Mouse (Mus musculus) intestine, embryonic 14.5 days (tissue): Measurements from ENCODE around the gene Capzb. TPM values are rescaled to one million over a fixed set of nuclear protein-coding genes. Genes with fewer than 3 reads are reported as not detected.

ENCODE experiments used
- ATAC-seq: fragments of 200-750 bp; cut with Nextera tagmentation; replicated peaks from 2 replicates; pipeline ENCODE4 v1.8.0; 2017; ENCODE audit warnings: low read depth, moderate number of reproducible peaks, moderate TSS enrichment, moderate library complexity; ENCODE audit not compliant: low FRiP score, low TSS enrichment
- DNase-seq: peaks from one replicate; pipeline ENCODE4 v3.0.0-alpha.2; 2018; ENCODE audit warnings: low spot score
- H3K27ac ChIP-seq: fragments of 300-500 bp; sonication (generic); 2 replicates; pipeline ENCODE4 v1.5.1; 2014; ENCODE audit warnings: low read depth, mild to moderate bottlenecking, control low read depth
- H3K27me3 ChIP-seq: fragments of 300-500 bp; sonication (generic); replicated peaks from 2 replicates; pipeline ENCODE4 v1.6.1; 2014; ENCODE audit warnings: low read length, control low read depth; ENCODE audit not compliant: control insufficient read depth, insufficient read depth
- H3K36me3 ChIP-seq: fragments of 300-500 bp; sonication (generic); 2 replicates; pipeline ENCODE4 v1.6.1; 2014; ENCODE audit warnings: low read length, control low read depth; ENCODE audit not compliant: control insufficient read depth, insufficient read depth
- H3K4me1 ChIP-seq: fragments of 300-500 bp; sonication (generic); replicated peaks from 2 replicates; pipeline ENCODE4 v1.6.1; 2014; ENCODE audit warnings: low read length, control low read depth, mixed read lengths; ENCODE audit not compliant: control insufficient read depth, insufficient read depth
- H3K4me2 ChIP-seq: fragments of 300-500 bp; sonication (generic); 2 replicates; pipeline ENCODE4 v1.6.1; 2014; ENCODE audit warnings: low read length
- H3K4me3 ChIP-seq: fragments of 300-500 bp; sonication (generic); 2 replicates; pipeline ENCODE4 v1.5.1; 2014; ENCODE audit warnings: low read depth, low read length, control low read depth, mixed read lengths
- H3K9ac ChIP-seq: fragments of 300-500 bp; sonication (generic); 2 replicates; pipeline ENCODE4 v1.6.1; 2014; ENCODE audit warnings: mild to moderate bottlenecking, low read length
- H3K9me3 ChIP-seq: fragments of 300-500 bp; sonication (generic); 2 replicates; pipeline ENCODE4 v1.6.1; 2016; ENCODE audit warnings: low read length, control low read depth; ENCODE audit not compliant: control insufficient read depth
- WGBS: fragments of 180-500 bp; shearing (Covaris S2); extraction: QIAGEN DNeasy Blood & Tissue Kit; methylation state at CpG from one replicate; pipeline ENCODE4 v1.1.7; 2014; 5-methylcytosine and 5-hydroxymethylcytosine counted together
- polyA plus RNA-seq: library from polyadenylated mRNA; unstranded; fragments of >200 nt; fragmentation: Nextera tagmentation; extraction: Ambion mirVana; gene quantifications from 2 replicates; pipeline ENCODE4 v1.2.1, GENCODE M21; 2014

The Capzb gene
- polyA plus RNA-seq, 1 experiment from 2014 or later = 313 TPM

- Histone ChIP-seq H3K4me3 (no peak overlapping the region), H3K4me2 (no peak overlapping the region), H3K9ac (no peak overlapping the region), H3K9me3 (no peaks in the 10 kb centered on the region), H3K27ac (peak overlapping the region; percentile 57), H3K4me1 (peaks cover 41% of the 10 kb centered on the region), H3K36me3 (peaks cover 13% of the 10 kb centered on the region), H3K27me3 (no peaks in the 10 kb centered on the region)
- no peak for ATAC-seq
- 61% methylated on average over 5 of the region's 5 CpGs for WGBS
- no peak for DNase-seq
These were observed 16.6 kb downstream of the Capzb start for GRCm38 (mm10) chr4:139209130-139209840.

GRCm38 (mm10) chr4:139211975-139212831, 19.5 kb downstream of the Capzb start:
- Histone ChIP-seq H3K27me3 (no peaks in the 10 kb centered on the region), H3K9me3 (no peaks in the 10 kb centered on the region), H3K4me2 (no peak overlapping the region), H3K4me1 (peaks cover 37% of the 10 kb centered on the region), H3K36me3 (peaks cover 21% of the 10 kb centered on the region), H3K27ac (0 out of 2 replicates have a peak overlapping the region, but pooled peaks have one; percentile 38), H3K9ac (no peak overlapping the region), H3K4me3 (no peak overlapping the region)
- peak; percentile 37; the same call in 1 of the 2 replicates for ATAC-seq
- DNase-seq = no peak
- 69% methylated on average over 17 of the region's 17 CpGs for WGBS

GRCm38 (mm10) chr4:139213086-139213485, 20.4 kb downstream of the Capzb start:
- Histone ChIP-seq H3K4me3 (no peak overlapping the region), H3K27me3 (no peaks in the 10 kb centered on the region), H3K36me3 (peaks cover 25% of the 10 kb centered on the region), H3K9ac (no peak overlapping the region), H3K4me1 (peaks cover 28% of the 10 kb centered on the region), H3K9me3 (no peaks in the 10 kb centered on the region), H3K4me2 (no peak overlapping the region), H3K27ac (no peak overlapping the region)
- DNase-seq (no peak), ATAC-seq (no peak)
- 79% methylated on average over 10 of the region's 10 CpGs for WGBS

- no peak overlapping the region for H3K4me2 ChIP-seq
- no peak overlapping the region for H3K9ac ChIP-seq
- H3K27me3 ChIP-seq = no peaks in the 10 kb centered on the region
- H3K4me1 ChIP-seq = peaks cover 20% of the 10 kb centered on the region
- H3K4me3 ChIP-seq = no peak overlapping the region
- peaks cover 25% of the 10 kb centered on the region for H3K36me3 ChIP-seq
- no peaks in the 10 kb centered on the region for H3K9me3 ChIP-seq
- H3K27ac ChIP-seq = no peak overlapping the region
- no peak for DNase-seq
- no peak for ATAC-seq
- 68% methylated on average over 11 of the region's 11 CpGs for WGBS
These were observed 21.3 kb downstream of the Capzb start for GRCm38 (mm10) chr4:139213935-139214371.

GRCm38 (mm10) chr4:139216566-139216965, 23.9 kb downstream of the Capzb start:
- Histone ChIP-seq H3K9me3 (no peaks in the 10 kb centered on the region), H3K4me2 (no peak overlapping the region), H3K4me3 (no peak overlapping the region), H3K9ac (no peak overlapping the region), H3K27me3 (no peaks in the 10 kb centered on the region), H3K36me3 (peaks cover 19% of the 10 kb centered on the region), H3K4me1 (peaks cover 14% of the 10 kb centered on the region), H3K27ac (no peak overlapping the region)
- no peak for DNase-seq
- no peak for ATAC-seq
- WGBS = 72% methylated on average over 9 of the region's 9 CpGs

GRCm38 (mm10) chr4:139218539-139218938, 25.8 kb downstream of the Capzb start:
- Histone ChIP-seq H3K4me3 (no peak overlapping the region), H3K36me3 (peaks cover 13% of the 10 kb centered on the region; the same call in 1 of the 2 replicates), H3K9ac (no peak overlapping the region), H3K4me2 (no peak overlapping the region), H3K27me3 (no peaks in the 10 kb centered on the region), H3K27ac (no peak overlapping the region), H3K4me1 (peaks cover 5% of the 10 kb centered on the region; the same call in 1 of the 2 replicates), H3K9me3 (no peaks in the 10 kb centered on the region)
- no peak for ATAC-seq
- DNase-seq = no peak
- WGBS = 88% methylated on average over 3 of the region's 3 CpGs

- Histone ChIP-seq H3K27me3 (no peaks in the 10 kb centered on the region), H3K36me3 (peaks cover 10% of the 10 kb centered on the region; the same call in 1 of the 2 replicates), H3K9me3 (no peaks in the 10 kb centered on the region), H3K27ac (no peak overlapping the region), H3K4me1 (no peaks in the 10 kb centered on the region), H3K9ac (no peak overlapping the region), H3K4me2 (no peak overlapping the region), H3K4me3 (no peak overlapping the region)
- DNase-seq (no peak), ATAC-seq (no peak)
- WGBS = 84% methylated on average over 4 of the region's 4 CpGs
These were observed 27.0 kb downstream of the Capzb start for GRCm38 (mm10) chr4:139219656-139220055.

- Histone ChIP-seq H3K36me3 (peaks cover 15% of the 10 kb centered on the region), H3K27me3 (no peaks in the 10 kb centered on the region), H3K4me2 (no peak overlapping the region)
These were observed 28.3 kb downstream of the Capzb start for GRCm38 (mm10) chr4:139220978-139221377.

More at GRCm38 (mm10) chr4:139220978-139221377, 28.3 kb downstream of the Capzb start:
- Histone ChIP-seq H3K9me3 (no peaks in the 10 kb centered on the region), H3K4me1 (no peaks in the 10 kb centered on the region), H3K9ac (no peak overlapping the region), H3K4me3 (no peak overlapping the region), H3K27ac (no peak overlapping the region)
- ATAC-seq = no peak
- 94% methylated on average over 4 of the region's 4 CpGs for WGBS
- no peak for DNase-seq
